Mouse (Mus musculus) neural tube, embryonic 12.5 days (tissue): ENCODE measurements around the gene Sstr3. TPM values are rescaled to one million over a fixed set of nuclear protein-coding genes. Genes with fewer than 3 reads are reported as not detected.

Source experiments
- ATAC-seq: fragments of 200-750 bp; cut with Nextera tagmentation; 2 replicates; pipeline ENCODE4 v1.8.0; 2017; ENCODE audit warnings: low read depth, mild to moderate bottlenecking, moderate TSS enrichment, moderate library complexity; ENCODE audit not compliant: low FRiP score
- H3K27ac ChIP-seq: fragments of 300-500 bp; sonication (generic); 2 replicates; pipeline ENCODE4 v1.5.1; 2016
- H3K27me3 ChIP-seq: fragments of 300-500 bp; sonication (generic); replicated peaks from 2 replicates; pipeline ENCODE4 v1.6.1; 2016; ENCODE audit warnings: mild to moderate bottlenecking
- H3K36me3 ChIP-seq: fragments of 300-500 bp; sonication (generic); 2 replicates; pipeline ENCODE4 v1.6.1; 2016; ENCODE audit warnings: mild to moderate bottlenecking
- H3K4me1 ChIP-seq: fragments of 300-500 bp; sonication (generic); 2 replicates; pipeline ENCODE4 v1.6.1; 2016
- H3K4me2 ChIP-seq: fragments of 300-500 bp; sonication (generic); replicated peaks from 2 replicates; pipeline ENCODE4 v1.6.1; 2016; ENCODE audit warnings: mild to moderate bottlenecking
- H3K4me3 ChIP-seq: fragments of 300-500 bp; sonication (generic); 2 replicates; pipeline ENCODE4 v1.5.1; 2016
- H3K9ac ChIP-seq: fragments of 300-500 bp; sonication (generic); 2 replicates; pipeline ENCODE4 v1.6.1; 2016; ENCODE audit warnings: mild to moderate bottlenecking
- H3K9me3 ChIP-seq: fragments of 300-500 bp; sonication (generic); 2 replicates; pipeline ENCODE4 v1.6.1; 2016; ENCODE audit warnings: mild to moderate bottlenecking
- WGBS: fragments of 180-500 bp; shearing (Covaris S2); methylation state at CpG from one replicate; pipeline ENCODE4 v1.1.7; 2016; 5-methylcytosine and 5-hydroxymethylcytosine counted together
- polyA plus RNA-seq: library from polyadenylated mRNA; unstranded; fragments of >200 nt; fragmentation: Nextera tagmentation; extraction: Ambion mirVana; gene quantifications from 2 replicates; pipeline ENCODE4 v1.2.1, GENCODE M21; 2016

The Sstr3 gene
- polyA plus RNA-seq, 1 experiment from 2014 or later = 0.18 TPM

DNA sequence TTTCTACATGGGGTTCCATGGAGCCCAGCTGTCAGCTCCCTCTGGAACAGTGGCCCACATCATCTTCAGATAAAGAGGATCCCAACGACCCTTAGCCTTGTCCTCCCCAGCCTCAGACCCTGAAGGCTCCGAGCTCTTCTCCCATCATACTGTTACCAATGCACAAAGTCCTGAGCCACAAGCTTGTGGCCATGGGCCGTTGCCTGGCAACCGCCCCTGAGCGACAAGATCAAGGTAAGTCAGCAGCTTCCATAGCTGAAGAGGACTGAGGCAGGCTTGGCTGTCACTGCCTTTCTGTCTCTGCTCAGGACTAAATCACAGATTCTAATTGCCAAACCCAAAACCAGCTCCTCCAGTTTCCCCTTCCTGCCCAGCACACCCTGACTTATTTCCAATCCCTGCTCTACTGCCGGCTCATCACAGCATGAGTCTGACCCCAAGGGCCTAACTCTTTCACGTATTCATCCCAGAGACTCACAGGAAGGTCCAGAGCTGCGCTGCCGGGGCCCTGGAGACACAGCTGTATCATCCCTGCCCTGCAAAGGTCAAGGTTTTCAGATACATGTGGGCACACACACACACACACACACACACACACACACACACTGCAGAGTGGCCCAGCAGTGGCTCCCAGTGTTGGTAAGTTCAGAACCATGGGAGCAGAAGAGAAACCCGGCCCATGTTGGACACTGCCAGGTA is 8.6 kb downstream of the Sstr3 start:
- Histone ChIP-seq H3K4me2 (no peak overlapping the region), H3K4me3 (no peak overlapping the region), H3K27me3 (peaks cover under 1% of the 10 kb centered on the region; the same call in 1 of the 2 replicates), H3K36me3 (no peaks in the 10 kb centered on the region), H3K4me1 (peaks cover 13% of the 10 kb centered on the region; the same call in 1 of the 2 replicates), H3K9me3 (no peaks in the 10 kb centered on the region), H3K27ac (no peak overlapping the region), H3K9ac (no peak overlapping the region)
- 47% methylated on average over 10 of the region's 10 CpGs for WGBS
- no peak for ATAC-seq

DNA sequence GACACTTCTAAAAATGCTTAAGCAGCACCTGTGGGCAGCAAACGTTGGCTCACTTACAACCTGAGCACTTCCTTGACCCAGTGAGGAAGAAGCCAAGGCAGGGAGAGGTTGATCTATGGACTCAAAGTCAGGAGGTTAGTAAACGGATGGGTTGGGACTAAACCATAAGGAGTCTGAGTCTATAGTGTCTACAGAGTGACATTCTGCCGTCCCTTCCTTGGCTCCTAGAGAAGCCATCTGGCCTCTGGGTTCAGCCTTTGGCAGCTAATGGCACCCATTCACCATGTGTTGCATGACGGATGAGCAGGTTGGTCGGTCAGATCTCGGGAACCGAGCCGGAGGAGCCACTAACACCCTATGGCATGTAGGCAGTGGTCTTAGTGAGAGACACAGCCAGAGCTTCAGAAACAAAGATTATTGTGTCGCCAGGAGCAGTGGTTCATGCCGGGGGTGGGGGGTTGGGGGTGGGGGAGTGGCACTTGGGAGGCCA is 11.1 kb downstream of the Sstr3 start:
- H3K4me1 ChIP-seq = peaks cover 26% of the 10 kb centered on the region
- no peak for ATAC-seq
- peaks cover 2% of the 10 kb centered on the region; the same call in 1 of the 2 replicates for H3K27me3 ChIP-seq
- H3K27ac ChIP-seq = no peak overlapping the region
- H3K9ac ChIP-seq = no peak overlapping the region
- WGBS = 73% methylated on average over 10 of the region's 10 CpGs
- H3K4me2 ChIP-seq = no peak overlapping the region
- no peak overlapping the region for H3K4me3 ChIP-seq
- H3K36me3 ChIP-seq = no peaks in the 10 kb centered on the region
- no peaks in the 10 kb centered on the region for H3K9me3 ChIP-seq

DNA sequence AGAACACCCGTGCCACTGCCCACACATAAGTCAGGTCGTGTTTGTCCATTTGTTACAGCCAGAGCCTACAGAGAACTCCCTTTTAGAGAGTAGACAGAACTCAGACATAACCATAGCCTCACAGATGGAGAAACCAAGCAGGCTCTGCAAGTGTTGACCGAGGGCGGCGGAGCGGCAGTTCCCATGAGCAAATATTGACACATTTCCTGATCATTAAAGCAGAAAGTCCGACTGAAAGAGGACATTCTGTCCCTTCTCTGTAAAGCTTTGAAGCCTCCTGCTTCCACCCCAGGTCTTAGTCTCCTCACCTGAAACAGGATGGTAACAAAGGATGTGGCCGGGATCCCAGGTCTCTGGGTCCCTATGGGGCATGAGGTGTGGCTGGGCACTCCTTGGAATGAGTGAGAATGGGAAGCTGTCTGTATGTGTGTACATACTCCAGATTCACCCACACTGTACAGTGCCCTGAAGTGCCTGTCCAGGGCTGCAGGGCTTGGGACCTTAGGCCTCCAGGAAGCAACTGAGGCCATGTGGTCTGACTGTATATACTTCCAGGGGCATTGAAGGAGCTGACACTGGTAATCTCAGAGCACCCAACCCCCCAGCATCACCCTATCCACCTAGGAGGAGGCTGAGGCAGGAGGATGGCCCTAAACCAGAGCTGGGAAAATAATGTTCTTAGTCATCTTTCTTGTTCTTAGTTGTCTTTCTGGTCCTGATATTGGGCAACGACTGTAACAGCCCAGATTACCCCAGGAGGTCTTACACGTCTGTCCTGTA is 11.7 kb downstream of the Sstr3 start:
- ATAC-seq = no peak
- no peak overlapping the region for H3K9ac ChIP-seq
- no peak overlapping the region for H3K4me3 ChIP-seq
- 71% methylated on average over 10 of the region's 10 CpGs for WGBS
- H3K4me2 ChIP-seq = no peak overlapping the region
- H3K27me3 ChIP-seq = peaks cover 2% of the 10 kb centered on the region; the same call in 1 of the 2 replicates
- H3K9me3 ChIP-seq = no peaks in the 10 kb centered on the region
- H3K27ac ChIP-seq = no peak overlapping the region
- peaks cover 26% of the 10 kb centered on the region for H3K4me1 ChIP-seq
- H3K36me3 ChIP-seq = no peaks in the 10 kb centered on the region

DNA sequence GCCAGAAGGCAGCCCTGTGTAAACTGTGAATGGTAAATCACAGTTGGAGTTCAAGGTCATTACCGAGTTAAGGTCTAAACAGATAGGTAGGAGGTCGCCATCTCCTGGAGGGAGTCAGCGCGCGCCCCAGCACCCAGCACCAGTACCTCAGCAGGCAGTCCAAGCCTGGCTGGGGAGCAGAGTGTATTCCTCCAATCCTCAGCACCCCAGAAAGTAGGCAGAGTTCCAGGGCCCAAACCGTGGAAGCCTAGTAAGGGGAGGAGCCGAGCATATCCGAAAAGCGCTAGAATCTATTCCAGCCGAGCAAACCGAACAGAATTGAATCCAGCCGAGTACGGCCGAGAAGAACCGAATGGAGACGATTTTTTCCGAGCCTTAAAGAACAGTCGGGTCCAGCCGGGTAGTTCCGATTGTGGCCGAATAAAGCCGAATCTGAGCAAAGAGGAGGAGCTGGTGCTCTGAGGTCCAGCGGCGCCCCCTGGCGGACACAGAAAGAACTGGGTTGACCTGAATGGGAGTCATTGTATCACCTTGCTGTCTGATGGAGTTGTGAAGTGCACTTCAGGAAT is 12.5 kb downstream of the Sstr3 start:
- peaks cover 26% of the 10 kb centered on the region for H3K4me1 ChIP-seq
- peak; percentile 89 for ATAC-seq
- H3K4me2 ChIP-seq = peak overlapping the region; percentile 59
- peak overlapping the region; percentile 47; the same call in 1 of the 2 replicates for H3K9ac ChIP-seq
- H3K9me3 ChIP-seq = no peaks in the 10 kb centered on the region
- peak overlapping the region; percentile 30 for H3K4me3 ChIP-seq
- peak overlapping the region; percentile 47; the same call in 1 of the 2 replicates for H3K27ac ChIP-seq
- no peaks in the 10 kb centered on the region for H3K36me3 ChIP-seq
- under 1% methylated on average over 25 of the region's 25 CpGs for WGBS
- peaks cover 2% of the 10 kb centered on the region; the same call in 1 of the 2 replicates for H3K27me3 ChIP-seq

DNA sequence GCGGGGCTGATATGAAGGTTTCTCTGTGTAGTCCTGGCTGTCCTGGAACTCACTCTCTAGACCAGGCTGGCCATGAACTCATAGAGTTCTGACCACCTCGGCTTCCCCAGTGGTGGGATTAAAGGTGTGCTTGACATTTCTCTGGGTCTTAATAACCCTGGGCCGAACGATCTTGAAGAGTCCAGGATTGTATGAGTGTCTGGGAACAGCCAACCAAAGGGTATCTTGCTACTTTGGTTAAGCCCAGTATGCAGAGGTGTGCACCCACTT is 13.1 kb downstream of the Sstr3 start:
- H3K27ac ChIP-seq = no peak overlapping the region
- WGBS = 70% methylated on average over 4 of the region's 4 CpGs
- peak overlapping the region; percentile 47; the same call in 1 of the 2 replicates for H3K9ac ChIP-seq
- peaks cover 26% of the 10 kb centered on the region for H3K4me1 ChIP-seq
- no peaks in the 10 kb centered on the region for H3K9me3 ChIP-seq
- H3K36me3 ChIP-seq = no peaks in the 10 kb centered on the region
- H3K27me3 ChIP-seq = peaks cover 2% of the 10 kb centered on the region; the same call in 1 of the 2 replicates
- peak; percentile 15; the same call in 1 of the 2 replicates for ATAC-seq
- 0 out of 2 replicates have a peak overlapping the region, but pooled peaks have one; percentile 30 for H3K4me3 ChIP-seq
- H3K4me2 ChIP-seq = peak overlapping the region; percentile 59

DNA sequence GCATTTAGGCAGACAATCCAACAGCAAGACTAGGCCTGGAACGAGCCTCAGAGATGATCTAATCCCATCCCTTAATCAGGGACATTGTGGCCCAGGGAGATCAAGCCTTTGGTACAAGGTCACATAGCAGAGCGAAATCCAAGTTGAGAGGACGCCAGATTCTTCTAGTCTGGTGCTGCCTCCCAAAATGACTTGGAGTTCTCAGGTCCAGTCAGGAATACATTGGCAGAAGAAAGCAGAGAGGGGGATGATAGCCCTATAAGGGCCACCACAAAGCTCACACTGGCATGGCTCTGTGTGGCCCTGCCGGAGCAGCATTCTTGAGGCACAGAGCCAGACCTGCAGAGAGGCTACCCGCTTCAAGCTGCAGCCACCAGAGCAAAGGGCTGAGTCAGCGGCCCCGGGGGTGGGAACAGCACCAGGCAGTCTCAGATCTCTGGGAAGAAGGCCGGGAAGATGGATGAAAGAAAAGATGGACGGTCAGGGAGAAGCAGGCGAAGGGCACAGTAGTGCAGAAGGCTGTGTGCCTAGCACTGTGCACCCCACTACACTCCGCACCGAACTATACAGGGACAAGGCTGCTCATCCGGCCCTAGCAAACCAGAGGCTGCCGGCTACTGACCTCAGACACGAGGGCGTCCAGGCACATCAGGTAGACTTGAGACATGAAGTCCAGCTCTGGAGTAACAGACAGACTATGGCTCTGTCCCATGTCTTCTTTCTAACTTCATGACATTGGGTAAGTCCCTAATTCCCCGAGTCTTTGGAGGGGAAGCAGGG is 13.6 kb downstream of the Sstr3 start, which contains the start of gene C1qtnf6:
C1qtnf6 (minus strand) TSS at position 746 of the 780 bp plus-strand sequence.
- Histone ChIP-seq H3K9ac (peak within 1 kb of the TSS; percentile 47; the same call in 1 of the 2 replicates), H3K27me3 (peaks cover 2% of the 10 kb centered on the region; the same call in 1 of the 2 replicates), H3K4me1 (peaks cover 25% of the 10 kb centered on the region), H3K36me3 (no peaks in the 10 kb centered on the region), H3K27ac (peak within 1 kb of the TSS; percentile 47; the same call in 1 of the 2 replicates), H3K4me2 (peak within 1 kb of the TSS; percentile 59), H3K4me3 (peak within 1 kb of the TSS; percentile 30), H3K9me3 (no peaks in the 10 kb centered on the region)
- 73% methylated on average over 17 of the region's 17 CpGs for WGBS
- no peak for ATAC-seq

DNA sequence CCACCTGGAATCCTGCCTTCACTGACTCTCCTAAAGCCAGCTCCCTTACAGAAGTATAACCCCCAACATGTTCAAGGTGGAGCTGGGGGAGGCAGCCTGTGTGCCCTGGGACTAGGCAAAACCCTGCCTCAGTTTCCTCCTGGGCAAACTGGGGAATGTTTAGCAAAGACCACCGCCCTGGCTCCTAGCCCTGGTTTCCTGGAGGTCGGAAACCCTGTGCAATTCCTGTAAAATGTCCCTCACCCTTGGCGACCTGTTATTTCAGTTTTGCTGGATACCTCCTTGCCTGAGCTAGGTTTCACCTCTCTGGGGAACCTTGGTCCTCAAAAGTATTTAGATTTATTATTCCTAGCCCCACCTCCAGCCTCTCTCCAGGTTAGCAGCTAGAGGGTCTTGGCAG is 14.3 kb downstream of the Sstr3 start:
- Histone ChIP-seq H3K27me3 (peaks cover 2% of the 10 kb centered on the region; the same call in 1 of the 2 replicates), H3K9me3 (no peaks in the 10 kb centered on the region), H3K4me2 (peak overlapping the region; percentile 55), H3K36me3 (no peaks in the 10 kb centered on the region), H3K4me3 (no peak overlapping the region), H3K4me1 (peaks cover 23% of the 10 kb centered on the region), H3K27ac (no peak overlapping the region), H3K9ac (peak overlapping the region; percentile 41; the same call in 1 of the 2 replicates)
- no peak for ATAC-seq
- WGBS = 72% methylated on average over 3 of the region's 3 CpGs

DNA sequence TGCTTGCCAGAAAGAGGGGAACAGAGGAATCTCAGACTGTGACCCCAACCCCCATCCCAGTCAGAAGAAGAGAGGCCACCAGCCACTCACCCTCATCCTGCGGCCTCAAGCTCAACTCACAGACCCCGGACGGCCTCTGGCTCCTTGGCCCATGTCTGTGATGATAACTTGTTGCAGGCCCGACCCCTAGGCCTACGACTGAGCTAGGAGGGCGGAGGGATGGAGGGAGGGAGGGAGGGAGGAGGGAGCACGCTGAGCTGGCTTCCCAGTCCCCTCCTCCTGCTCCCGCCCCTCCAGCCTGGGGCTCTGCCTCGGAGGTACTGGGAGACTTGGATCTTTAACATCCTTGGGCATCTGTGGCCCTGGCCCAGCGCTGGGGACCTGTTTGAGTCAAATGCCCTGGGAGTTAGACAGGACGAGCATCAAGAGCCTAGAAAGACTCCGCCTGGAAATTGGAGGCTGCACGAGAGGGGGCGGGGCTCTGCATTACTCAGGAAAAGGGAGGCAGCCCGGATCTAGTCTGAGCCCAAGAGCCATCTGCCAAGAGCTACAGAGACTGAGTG is 15.0 kb downstream of the Sstr3 start:
- 2% methylated on average over 15 of the region's 15 CpGs for WGBS
- Histone ChIP-seq H3K36me3 (no peaks in the 10 kb centered on the region), H3K27ac (no peak overlapping the region), H3K4me1 (peaks cover 23% of the 10 kb centered on the region), H3K9ac (peak overlapping the region; percentile 41), H3K4me2 (peak overlapping the region; percentile 55), H3K9me3 (no peaks in the 10 kb centered on the region), H3K4me3 (peak overlapping the region; percentile 18), H3K27me3 (peaks cover 2% of the 10 kb centered on the region; the same call in 1 of the 2 replicates)
- ATAC-seq = no peak

DNA sequence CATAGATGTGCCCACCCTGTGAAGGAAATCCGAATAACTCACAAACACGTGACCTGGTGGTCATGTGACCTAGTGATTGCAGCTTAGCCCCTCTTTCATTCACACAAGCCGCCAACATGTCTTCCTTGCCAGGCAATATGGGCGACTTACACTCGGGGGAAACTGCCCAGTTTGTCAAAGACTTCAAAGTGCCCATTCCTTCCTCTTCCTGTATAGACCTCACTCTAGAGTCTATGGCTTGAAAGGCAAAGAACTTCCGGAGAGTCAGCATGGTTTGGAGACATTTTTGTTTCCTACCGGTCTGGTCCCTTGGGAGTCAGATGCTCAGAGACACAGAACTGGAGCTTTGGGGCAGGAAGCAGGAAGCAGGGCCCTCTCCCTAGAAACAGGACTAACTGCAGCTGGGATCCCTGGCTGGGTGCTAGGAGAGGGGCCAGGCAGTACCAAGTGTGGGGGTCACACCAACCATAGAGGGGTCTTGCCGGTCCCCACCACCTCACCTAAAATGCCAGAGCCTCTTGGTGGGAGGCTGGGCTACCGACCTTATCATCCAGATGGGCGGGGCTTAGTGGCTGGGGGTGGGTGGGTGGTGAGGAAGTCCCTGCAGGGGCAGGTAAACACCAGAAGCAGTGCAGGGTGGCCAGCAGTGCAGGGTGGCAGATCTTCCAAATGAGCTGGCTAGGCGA is 15.6 kb downstream of the Sstr3 start:
- Histone ChIP-seq H3K4me3 (peak overlapping the region; percentile 5; the same call in 1 of the 2 replicates), H3K36me3 (no peaks in the 10 kb centered on the region), H3K9ac (peak overlapping the region; percentile 41; the same call in 1 of the 2 replicates), H3K27me3 (0 out of 2 replicates have a peak, but pooled peaks cover 2% of the 10 kb centered on the region), H3K9me3 (no peaks in the 10 kb centered on the region), H3K4me2 (peak overlapping the region; percentile 55), H3K4me1 (peaks cover 23% of the 10 kb centered on the region), H3K27ac (no peak overlapping the region)
- 54% methylated on average over 11 of the region's 11 CpGs for WGBS
- no peak for ATAC-seq

DNA sequence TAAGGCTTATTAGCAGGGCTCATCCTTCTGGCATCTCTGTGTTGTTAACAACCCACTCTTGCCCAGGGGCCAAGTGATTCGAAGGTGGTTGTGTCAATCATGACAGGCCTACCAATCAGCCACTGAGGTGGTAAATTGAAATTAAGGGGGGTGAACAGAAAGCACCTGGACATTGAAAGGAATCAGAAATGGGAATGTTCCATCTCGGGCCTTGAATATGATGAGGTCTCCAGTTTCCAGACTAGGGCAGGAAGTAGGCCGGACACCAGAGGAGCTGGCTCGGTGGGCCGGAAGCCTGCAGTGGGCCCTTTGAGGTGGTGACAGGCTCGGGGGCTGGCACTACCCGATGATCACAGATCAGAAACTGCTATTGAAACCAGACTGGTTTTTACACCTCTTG is 16.5 kb downstream of the Sstr3 start:
- H3K27ac ChIP-seq = no peak overlapping the region
- no peak overlapping the region for H3K4me3 ChIP-seq
- 0 out of 2 replicates have a peak, but pooled peaks cover 2% of the 10 kb centered on the region for H3K27me3 ChIP-seq
- no peaks in the 10 kb centered on the region for H3K36me3 ChIP-seq
- H3K9ac ChIP-seq = no peak overlapping the region
- no peak overlapping the region for H3K4me2 ChIP-seq
- H3K9me3 ChIP-seq = no peaks in the 10 kb centered on the region
- no peak for ATAC-seq
- H3K4me1 ChIP-seq = peaks cover 23% of the 10 kb centered on the region
- WGBS = 89% methylated on average over 7 of the region's 7 CpGs

DNA sequence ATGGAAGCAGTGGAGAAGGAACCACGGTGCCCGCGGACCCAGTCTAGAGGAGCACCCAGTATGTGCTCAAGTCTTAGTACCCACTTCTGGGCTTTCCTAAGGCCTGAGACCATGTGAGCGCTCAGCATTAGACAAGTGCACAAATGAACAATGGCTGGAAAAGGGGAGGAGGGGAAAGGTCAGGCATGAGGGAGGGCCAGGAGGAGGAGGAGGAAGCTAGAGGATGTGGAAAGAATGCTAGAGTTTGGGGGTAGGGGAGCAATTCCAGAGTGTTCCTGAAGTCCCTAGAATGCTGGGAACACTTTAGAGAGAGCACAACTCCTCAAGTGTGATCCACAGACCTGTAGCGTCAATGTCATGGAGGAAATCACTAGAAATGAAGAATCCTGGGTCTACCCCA is 20.3 kb downstream of the Sstr3 start:
- peaks cover 6% of the 10 kb centered on the region for H3K4me1 ChIP-seq
- no peak overlapping the region for H3K27ac ChIP-seq
- H3K27me3 ChIP-seq = no peaks in the 10 kb centered on the region
- H3K4me2 ChIP-seq = no peak overlapping the region
- H3K36me3 ChIP-seq = no peaks in the 10 kb centered on the region
- no peak overlapping the region for H3K4me3 ChIP-seq
- WGBS = 88% methylated on average over 5 of the region's 5 CpGs
- no peak overlapping the region for H3K9ac ChIP-seq
- no peaks in the 10 kb centered on the region for H3K9me3 ChIP-seq
- ATAC-seq = no peak
